Mouse (Mus musculus) heart, adult 2 months (tissue): Measurements from ENCODE around the gene Exd1.

Experiments
- CTCF ChIP-seq: fragments of 200-600 bp; IDR thresholded peaks from 2 replicates; pipeline ENCODE4 v1.8.1; 2022; ENCODE audit warnings: antibody characterized with exemption, mild to moderate bottlenecking, moderate library complexity
- EP300 ChIP-seq: fragments of 200-500 bp; IDR thresholded peaks from 2 replicates; pipeline ENCODE4 v1.6.1; 2011; ENCODE audit warnings: low read depth, low read length, control low read depth; ENCODE audit not compliant: insufficient read depth
- POLR2A ChIP-seq: fragments of 200-500 bp; IDR thresholded peaks from 2 replicates; pipeline ENCODE4 v1.6.1; 2011; ENCODE audit warnings: mild to moderate bottlenecking, low read depth, low read length, control low read depth; ENCODE audit not compliant: insufficient read depth

DNA sequence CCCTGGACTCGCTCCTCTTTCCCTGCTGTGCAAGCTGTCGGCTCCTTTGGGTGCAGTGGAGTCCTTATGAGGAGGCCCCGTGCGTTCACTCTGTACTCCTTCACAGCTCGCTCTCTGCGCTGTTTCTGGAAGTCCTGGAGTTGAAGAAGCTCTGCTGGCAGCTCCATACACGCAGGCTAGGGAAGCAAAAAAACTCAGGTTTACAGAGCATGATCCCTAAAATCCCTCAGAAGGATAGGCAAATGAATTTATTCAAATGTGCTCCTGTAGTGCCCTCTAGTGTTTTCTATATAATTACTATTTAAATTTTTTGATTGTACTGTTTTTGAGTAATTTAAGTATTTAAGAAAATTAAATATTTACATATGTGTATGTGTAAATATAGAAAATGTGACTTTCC, 26.9 kb downstream of the Exd1 start:
- TF ChIP-seq EP300 (no peak), CTCF (peak; percentile 48), POLR2A (no peak)
